Mouse (Mus musculus): ENCODE measurements around the gene Zmynd8.

The Zmynd8 gene

DNA sequence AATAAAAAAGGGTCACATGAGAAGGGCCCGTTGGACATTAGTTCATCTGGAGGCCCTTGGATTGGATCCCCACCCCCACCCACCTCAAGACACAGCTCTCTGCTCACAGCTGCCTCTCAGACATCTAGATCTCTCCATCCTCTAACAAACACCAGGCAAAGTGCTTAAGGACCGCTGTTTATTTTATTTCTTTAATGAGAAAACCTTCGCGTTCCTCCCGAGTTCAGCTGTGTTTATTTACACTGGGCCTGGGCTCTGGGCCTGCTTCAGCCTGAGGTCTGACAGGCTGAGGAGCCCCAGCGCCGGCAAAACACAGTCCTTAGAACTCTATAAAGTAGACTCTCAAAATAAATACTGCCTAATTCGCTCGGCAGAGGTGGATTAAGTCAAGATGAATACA lies 157.8 kb downstream of the Zmynd8 start:
- DNase-seq: no peak

DNA sequence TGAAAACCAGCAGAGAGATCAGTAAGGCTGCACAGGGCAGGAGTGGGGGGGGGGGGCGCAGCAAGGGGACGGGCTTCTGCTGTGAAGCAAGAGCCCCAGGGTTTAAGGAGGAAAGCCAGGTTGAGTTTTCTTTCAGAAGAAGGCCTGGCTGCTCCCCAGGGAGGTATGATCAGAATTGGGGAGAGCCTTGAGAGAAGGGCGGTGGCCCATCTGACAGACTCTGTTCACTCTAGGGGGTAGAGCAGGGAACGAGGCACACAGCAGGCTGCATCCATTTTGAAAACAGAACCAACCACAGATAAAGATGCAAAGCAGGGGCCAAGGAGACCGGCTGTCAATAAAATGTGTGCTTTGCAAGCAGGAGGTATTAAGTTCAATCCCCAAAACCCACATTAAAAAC lies 158.4 kb downstream of the Zmynd8 start:
- no peak for DNase-seq

DNA sequence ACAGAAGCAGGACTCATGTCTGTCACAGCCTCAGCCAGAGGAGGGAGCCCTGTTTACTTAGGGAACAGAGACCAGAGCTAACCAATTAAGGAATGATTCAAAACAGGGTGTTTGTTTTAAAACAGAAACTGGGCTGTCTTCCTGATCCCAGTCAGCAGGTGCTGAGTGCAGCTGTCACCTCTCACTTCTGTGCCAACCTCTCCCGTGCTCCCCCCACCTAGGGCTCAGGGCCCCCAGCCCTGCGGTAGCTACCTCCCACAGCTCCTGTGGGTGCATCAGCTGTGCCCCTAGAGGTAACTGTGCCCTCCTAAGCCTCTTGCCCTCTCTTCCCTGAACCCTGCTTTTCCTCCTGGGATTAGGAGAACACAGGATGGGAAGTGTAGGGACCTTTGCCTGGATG lies 162.5 kb downstream of the Zmynd8 start:
- DNase-seq: no peak

Data from kidney, adult 11 months (tissue).